Mouse (Mus musculus) layer of hippocampus, postnatal 36 days (tissue): ENCODE measurements at regions not wholly inside any gene's neighbourhood (a gene's known extent, or its start where the extent isn't known, plus 50 kb on each side); places are given as distances from the start of the nearest gene placed in this dataset.

Source experiments
- DNase-seq, 2 experiments: peaks; one replicate each; pipeline ENCODE4 v3.0.0; 2022

DNA sequence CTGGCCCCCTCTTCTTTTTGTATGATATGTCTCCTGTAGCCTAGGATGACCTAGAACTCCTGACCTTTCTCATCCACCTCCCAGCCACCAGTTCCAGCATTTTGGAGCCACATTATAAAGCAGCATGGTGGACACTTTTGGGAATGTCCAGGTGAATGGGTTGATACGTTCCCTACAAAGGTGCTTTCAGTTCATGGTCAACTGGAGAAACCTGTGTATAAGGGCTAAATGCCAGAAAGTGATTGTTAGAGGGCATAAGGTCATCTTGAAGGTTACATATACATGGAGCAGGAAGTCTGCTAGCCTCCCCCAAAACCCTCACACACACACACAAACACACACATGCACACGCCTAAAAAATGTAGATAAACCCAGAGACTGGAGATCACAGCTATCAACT, 86.1 kb upstream of the Tbx3 start:
- no peak for DNase-seq

DNA sequence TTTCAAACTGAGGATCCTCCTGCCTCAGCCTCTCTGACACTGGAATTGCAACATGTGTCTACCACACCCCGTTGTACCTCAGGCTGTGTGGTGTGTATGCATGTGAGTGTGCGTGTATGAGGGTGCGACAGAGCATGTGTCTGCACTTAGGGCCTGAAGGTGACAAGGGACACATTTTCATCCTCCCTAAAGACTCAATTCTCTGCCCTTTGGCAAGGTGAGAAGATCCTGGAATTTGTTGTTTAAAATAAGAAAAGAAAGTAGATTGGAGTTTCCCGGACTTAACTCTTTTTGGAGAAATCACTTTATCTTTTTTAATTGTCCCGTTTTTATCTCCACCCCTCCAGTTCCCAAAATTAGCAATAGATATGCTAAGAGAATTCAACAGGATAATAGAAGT, 85.6 kb upstream of the Tbx3 start:
- DNase-seq: no peak

DNA sequence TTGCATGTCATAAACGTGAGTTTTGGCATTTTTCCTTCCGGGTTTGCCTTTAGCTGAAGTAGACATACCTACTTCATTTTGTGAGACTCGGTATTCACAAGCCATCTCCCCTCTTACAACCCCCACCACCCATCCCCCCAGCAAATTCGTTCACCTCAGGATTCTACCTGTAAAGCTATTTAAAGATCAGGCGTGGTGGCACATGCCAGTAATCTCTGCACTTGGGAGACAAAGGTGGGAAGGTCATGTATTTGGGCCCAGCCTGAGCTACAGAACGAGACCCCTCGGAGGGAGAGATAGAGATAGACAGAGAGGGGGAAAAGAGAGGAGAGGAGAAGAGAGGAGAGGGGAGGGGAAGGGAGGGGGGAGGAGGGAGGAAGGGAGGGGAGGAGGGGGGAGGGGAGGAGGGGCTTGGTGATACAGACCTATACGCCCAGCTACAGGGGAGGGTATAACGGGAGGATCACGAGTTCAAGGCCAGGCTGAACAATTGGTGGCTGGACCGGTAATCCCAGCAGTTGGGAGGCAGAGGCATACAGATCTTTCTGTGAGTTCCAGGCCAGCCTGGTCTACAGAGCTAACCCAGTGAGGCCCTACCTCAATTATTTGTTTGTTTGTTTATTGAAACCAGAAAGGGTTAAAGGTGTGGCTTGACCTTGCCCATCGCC, 83.9 kb upstream of the Tbx3 start:
- no peak for DNase-seq

DNA sequence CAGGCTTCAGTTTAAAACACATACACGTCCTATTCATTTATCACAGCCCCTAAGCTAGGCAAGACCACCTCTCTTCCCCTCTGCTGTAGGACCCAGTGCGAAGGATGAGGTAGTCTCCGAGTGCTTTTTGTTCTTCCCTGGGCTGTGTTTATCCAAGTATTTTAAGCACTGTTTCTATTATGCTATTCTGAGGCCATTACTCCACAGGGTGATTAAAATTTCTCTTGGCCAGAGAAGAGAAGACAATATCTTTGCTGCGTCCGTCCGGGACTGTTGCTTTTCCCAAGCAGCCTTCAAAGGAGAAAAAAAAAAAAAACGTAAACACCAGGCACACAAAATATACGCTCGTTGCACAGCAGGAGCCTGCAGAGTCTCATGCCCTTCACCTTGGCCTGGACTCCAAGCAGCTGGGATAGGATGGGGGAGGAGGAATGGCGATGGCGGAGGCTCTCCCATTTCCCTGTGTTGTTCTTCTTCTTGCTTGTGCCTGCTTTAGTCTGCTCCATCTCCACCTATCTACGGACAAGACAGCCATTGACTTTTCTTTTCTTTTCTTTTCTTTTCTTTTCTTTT, 83.1 kb upstream of the Tbx3 start:
- DNase-seq: no peak

DNA sequence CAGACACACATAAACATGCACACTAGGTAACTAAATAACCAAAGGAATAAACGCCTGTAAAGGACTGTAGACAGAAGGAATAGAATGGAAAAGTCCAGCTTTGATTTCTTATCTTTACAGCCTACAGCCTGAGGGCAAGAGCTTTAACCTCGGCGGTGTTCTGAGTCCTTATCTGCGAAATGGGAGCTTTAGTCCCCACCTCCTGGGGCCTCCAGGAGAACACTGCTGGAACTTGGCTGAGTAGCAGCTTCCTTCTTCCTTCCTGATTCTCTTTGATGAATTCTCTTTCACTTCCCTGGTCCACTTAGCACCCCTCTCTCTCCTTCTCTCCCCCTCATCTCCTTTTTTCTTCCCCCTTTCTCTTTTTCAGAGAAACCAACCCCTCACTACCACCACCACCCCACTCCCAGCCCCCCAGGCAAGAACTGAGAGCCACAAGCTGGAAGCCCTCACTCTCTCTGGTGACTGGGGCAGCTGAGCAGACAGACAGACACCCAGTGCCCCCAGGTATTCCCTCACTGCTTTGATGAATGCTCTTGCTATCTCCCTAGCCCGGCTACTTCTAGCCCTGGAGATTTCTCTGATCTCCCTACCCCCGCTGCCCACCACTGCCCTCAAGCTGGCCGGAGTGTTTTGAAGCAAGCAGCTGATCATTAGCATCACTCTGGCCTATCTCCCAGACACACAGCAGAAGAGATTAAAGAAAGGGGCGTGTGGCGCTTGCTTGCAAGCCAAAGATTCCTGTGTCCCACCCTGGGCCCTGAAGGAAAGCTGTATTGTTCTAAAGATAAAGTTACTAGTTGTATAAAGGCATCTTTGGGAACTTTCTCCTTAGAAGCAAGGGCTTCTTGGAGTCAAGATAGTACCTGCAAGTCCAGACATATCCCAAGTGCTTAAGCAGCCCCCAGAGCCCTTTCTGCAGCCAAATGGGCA, 81.9 kb upstream of the Tbx3 start:
- no peak for DNase-seq

DNA sequence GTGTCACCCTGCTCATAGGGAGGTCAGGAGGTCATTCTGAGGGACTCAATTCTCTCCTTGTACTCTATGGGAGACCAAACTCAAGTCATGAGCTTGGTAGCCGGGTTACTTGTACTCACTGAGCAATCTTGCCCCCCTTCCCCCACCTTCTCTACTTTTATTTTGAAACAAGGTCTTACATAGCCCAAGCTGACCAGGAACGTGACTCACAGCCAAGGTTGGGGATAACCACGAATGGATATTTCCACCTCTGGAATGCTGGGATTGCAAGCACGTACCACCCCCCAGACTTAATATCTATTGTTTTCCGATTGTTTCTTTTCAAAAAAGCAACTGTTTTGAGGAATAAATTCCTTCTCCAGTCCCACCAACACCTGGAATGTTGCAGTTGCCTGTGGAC, 79.2 kb upstream of the Tbx3 start:
- no peak for DNase-seq

DNA sequence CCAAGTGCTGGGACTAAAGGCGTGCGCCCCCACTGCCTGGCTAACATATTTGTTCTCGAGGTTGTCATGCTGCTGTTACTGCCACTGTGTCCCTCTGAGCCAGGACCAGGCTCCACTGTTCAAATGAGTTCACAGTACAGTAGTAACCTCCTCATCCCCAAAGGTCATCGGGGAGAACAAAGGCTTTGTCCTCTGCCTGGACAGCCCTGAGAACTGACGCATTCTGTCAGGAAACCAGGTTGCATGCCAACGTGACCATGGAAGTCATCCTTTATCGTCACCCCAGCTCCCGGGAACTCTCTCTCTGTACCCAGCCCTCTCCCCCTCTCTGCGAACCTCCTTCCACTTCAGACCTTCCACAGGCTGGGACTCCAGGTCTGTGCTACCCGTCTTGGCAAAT, 77.6 kb upstream of the Tbx3 start:
- no peak for DNase-seq

DNA sequence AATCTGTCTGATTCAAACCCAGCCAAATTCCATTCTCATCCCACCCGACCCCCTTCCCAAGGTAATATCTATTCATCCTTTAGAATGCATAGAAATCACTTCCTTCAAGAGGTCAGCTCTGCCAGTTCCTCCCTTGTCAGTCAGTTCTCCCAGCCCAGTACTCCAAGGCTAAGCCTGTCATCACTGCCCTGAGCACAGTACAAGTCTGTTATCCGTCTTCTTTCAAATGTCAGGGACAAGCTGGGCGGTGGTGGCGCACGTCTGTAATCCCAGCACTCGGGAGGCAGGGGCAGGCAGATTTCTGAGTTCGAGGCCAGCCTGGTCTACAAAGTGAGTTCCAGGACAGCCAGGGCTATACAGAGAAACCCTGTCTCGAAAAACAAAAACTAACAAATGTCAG, 75.9 kb upstream of the Tbx3 start:
- no peak for DNase-seq

DNA sequence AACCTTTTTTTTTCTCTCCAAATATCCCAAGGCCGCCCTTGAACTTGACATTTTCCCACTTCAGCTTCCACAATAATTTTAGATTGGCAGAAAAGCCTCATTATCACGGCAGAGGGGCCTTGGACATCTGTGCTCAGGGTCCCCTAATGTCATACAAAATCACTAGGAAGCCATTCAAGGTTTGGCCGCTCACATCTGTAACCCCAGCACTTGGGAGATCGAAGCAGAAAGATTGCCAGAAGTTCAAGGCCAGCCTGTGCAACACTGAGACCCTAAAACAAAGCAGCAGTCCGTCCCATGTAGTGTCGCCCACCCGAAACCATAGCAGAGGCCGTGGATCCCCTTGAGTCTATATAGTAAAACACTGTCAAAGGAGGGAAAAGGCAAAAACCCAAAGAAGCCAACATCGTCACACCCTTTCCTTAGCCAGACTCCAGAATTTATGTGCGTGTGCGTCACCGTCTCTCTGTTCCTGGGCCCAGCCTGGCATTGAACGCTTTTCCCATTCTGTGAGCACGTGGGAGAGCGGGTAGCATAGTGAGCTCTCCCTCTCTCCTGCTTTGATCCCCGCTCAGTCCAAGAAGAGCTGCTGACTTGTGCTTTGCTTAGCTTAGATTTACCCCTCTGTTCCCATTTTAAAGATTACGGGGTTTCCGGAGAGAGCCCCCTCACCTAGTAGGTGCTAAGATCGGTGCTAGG, 74.0 kb upstream of the Tbx3 start:
- DNase-seq: no peak

DNA sequence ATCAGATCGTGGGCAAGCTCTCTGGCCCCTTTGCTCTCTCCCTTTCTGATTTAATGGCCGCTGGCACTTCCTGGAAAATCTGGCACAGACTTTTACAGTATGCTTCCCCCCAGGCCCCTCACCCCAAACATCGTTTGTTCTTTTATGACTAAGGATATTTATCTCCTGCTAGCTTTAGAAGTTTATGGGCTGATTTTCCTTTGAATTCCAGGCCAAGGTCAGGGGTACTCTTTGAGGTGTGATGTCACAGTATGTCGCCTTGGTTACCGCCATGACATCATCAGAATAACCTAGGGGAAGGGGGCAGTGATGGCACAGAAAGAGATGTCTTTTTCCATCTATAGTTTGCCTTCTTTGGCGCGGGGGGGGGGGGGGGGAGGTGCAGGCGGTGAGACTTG, 73.5 kb upstream of the Tbx3 start:
- no peak for DNase-seq

DNA sequence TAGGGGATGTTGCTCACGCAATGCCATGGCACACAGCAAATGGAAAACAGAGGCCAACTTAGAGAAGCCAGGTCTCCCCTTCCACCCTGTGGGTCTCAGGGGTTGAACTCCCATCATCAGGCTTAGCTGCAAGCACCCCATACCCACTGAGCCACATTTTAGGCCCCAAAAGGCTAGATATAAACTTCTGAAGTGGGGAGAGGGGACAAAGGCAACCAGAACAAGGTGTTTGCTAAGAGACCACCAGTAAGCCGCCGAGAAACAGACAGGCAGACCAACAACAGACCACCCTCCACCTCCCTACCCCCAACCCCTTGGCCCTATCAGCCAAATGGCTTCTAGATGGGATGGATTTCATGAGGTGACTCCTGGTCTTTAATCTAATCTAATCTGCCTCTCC, 72.9 kb upstream of the Tbx3 start:
- DNase-seq: no peak

DNA sequence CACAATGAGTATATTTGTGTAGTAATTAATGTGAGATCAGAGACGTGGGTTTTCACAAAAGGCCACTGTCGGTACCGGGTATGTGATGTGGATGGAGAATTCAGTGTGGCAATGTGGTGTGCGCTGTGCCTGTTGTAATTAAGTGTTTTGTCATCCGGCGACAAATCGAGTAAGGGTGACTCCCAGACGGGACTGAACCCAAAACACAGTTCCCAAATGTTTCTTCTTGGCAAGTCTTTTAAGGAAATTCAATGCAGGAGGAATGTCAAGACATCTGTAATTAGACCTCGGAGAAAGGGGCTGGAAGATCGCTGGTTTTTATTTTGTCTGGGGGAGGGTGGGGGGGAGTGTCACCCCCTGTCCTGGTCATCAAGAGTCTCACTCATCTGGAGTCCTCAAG, 72.3 kb upstream of the Tbx3 start:
- no peak for DNase-seq

DNA sequence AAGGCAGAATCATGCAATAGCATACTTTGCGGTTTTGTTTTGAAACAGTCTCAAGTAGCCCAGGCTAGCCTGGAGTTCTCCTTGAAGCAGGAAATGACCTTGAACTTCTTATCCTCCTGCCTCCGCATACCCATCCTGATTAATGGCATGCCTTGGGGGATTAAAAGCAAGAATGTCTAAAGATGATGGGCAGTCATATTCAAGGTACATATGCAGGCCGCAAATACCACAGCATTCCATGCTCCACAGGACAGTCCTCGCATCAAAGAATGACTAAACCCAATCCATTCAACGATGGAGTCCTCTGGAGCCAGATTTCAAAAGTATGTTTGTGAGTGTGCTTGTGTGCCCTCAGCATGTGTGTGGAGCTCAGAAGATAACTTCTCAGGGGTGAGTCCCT, 69.1 kb upstream of the Tbx3 start:
- DNase-seq: no peak

DNA sequence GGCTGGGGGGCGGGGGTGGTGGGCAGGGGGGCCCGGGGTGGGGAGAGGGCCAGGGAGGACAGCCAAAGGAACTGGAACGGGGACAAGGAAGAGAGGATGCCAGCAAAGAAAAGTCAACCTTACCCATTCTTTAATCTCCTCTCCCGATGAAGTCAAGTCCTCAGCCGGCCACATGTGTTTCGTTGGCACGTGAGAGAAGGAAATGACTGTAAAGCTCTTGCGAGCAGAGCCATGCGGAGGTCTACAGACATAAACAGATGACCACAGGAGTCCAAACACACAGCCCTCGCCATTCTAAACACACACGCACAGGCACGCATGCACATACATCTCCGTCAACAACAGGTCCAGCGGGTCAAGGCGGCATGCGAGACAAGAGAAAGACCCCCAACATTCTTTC, 68.5 kb upstream of the Tbx3 start:
- no peak for DNase-seq

DNA sequence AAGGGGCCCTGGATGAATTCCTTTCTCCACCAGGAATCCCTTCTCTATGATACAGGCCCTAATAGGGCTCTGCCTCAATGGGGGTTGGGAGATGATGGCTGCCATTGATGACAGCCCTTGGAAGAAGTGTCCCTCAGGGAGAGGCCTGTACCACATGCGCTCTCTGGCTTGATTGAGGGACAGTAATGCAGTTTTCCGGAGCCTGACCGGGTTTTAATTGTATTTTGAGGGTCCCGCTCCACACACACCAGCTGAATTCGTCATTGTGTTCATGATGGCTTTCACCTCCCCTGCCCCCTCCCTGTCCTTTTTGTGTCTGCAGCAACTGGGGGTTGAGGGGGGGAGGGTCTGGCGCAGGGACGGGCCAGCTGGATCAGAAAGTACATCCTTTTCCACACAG, 65.0 kb upstream of the Tbx3 start:
- DNase-seq: no peak

DNA sequence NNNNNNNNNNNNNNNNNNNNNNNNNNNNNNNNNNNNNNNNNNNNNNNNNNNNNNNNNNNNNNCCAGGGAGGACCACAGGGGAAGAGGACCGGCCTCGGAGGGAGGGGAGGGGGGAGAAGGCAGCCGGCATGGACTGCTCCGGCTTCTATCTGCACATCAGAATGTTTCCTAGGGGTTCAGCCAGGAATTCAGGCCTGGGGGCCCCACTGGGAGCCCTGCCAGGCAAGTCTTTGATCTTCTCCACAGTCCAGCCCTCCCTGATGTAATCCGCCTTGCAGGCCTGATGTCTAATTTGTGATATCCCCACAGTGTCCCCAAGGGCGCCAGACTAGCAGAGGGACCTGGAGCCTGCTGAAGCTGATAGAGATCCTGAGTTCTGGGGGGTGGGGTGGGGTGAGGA, 57.1 kb upstream of the Tbx3 start:
- no peak for DNase-seq

DNA sequence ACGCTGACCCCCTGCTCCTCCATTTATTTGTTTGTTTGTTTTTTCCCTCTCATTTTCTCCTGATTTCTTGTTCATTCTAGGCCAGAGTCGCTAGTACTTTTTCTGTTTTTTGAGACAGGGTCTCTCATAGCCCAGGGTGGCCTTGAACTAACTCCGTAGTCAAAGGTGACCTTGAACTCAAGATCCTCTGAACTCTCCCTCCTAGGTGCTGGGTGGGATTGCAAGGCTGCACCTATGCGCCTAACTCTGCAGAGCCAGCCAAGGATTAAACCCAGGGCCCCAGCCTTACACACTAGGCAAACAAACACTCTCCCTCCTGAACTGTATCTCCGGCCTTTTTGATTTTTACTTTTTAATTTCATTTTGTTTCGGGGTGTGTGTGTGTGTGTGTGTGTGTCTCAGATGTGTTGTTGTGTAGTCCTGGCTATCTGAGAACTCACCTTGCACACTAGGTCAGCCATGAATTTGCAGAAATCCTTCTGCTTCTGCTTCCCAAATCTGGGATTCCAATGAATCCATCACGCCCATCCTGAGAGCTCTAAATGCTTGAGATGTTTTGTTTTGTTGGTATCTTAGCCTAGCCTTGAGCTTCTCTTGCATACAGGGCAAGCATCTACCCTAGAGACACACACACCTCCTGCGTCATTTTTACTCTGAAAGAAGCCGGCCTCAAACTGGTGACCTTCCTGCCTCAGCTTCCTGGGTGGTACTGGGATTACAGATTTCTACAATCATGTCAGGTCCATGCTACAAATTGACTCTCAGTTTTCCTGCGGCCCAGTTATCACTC, 56.3 kb upstream of the Tbx3 start:
- DNase-seq: no peak

DNA sequence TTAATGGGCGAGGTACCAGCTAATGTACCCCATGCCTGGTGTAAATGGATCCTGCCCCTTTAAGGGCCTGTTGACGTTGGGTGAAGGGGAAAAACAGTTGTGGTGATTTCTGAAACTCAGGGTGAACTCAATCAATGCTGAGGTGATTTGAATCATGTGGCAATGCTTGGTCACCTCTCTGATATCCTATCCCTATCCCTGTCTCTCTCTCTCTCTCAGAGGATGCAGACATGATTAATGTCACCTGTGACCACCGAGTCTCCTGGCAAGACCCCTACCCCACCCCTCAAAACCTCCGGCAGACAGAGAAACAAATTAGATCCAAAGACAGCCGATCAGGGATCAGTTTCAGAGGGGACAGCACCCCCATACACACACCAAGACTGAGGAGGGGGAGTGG, 54.8 kb upstream of the Tbx3 start:
- no peak for DNase-seq

DNA sequence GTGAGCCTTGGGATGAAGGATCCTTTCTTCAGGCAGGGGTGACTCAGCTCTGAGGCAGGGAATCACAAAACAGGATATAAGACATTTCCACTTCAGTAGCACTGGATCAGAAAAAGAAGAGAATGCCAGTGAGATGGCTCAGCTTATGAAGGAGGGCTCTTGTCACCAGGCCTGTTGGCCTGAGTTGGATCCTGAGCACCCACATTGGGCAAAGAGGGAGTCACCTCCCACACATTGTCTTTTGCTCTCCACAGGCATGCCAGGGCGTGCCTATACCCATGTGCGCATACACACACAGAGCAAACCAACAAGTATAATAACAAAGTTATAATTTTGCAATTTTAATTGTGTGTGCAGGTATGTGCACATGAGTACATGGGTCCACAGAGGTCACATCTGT, 52.6 kb upstream of the Tbx3 start:
- DNase-seq: no peak

DNA sequence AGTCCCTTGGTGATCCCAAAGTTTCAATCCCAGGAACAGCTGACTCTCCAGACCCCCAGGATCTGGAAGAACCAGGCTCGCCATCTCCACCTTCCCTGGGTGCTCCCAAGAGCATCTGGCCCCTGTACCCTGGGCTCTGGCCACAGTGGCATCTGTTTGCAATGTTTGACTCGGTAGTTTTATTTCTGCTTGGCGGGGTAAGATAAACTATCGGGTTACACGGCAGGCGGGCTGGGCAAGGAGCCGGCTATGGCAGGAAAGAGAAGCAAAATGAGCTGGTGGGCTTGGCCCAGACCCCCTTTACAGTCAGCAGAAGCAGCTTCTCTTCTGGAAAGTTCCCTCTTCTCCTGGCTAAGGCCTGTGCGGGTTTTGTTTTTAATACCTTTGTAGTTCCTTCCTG, 50.6 kb upstream of the Tbx3 start:
- no peak for DNase-seq
